Mouse (Mus musculus) central nervous system, embryonic 18 days (tissue): ENCODE data around the gene Sarm1. TPM values are rescaled to one million over a fixed set of nuclear protein-coding genes. Genes with fewer than 3 reads are reported as not detected.

ENCODE experiments used
- polyA plus RNA-seq: library from polyadenylated mRNA; depleted of rRNA; stranded (reverse); fragments of >200 nt; gene quantifications from 2 replicates; pipeline ENCODE4 v1.2.3, GENCODE M21; 2012; rRNA removed

Gene Sarm1
- polyA plus RNA-seq: 39.2 and 43.0 TPM in 2 replicates

DNA sequence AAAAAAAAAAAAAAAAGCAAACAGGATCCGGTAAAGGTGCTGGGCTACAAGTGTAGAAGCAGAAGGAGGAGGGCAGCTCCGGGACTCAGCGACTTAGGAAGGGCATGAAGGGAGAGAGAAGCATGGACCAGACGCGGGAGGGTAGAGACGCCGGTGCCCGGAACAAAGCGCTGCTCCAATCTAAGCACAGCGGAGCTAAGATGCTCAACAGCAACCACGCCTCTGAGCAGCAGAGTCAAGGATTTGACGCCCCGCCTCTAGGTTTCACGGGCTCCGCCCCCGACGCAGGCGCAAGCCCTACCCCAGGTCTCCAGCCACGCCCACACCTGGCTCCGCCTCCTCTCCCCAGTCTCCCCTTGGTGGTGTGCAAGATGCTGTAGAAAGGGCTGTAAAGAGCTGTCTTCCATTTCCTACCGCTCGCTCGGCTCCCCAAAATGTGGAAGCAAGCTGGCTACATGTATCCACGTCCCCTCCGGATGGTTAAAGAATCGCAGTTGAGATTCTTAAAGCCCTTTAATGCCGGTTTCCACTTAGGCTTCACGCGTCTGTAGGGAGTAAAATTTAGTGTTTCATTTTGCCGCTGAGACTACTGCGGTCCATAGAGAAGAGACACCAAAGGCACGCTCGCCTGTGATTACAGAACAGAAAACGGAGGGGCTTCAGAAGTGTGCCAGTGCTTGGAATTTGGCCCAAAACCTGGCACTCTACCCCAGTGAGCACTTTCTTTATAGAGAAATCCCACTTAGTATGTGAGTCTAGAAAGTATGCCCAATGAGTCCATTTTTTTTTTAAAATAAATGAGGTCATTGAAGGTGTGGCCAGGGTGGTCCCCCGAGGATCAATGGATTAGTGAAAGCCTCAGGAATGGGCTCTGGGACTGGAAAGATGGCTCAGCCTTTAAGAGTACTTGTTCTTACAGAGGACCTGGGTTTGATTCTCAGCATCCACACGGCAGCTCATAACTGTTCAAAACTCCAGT, at the start of gene Sarm1:
Gene Sarm1 (minus strand): TSS at position 211 of the 979 bp plus-strand sequence.

DNA sequence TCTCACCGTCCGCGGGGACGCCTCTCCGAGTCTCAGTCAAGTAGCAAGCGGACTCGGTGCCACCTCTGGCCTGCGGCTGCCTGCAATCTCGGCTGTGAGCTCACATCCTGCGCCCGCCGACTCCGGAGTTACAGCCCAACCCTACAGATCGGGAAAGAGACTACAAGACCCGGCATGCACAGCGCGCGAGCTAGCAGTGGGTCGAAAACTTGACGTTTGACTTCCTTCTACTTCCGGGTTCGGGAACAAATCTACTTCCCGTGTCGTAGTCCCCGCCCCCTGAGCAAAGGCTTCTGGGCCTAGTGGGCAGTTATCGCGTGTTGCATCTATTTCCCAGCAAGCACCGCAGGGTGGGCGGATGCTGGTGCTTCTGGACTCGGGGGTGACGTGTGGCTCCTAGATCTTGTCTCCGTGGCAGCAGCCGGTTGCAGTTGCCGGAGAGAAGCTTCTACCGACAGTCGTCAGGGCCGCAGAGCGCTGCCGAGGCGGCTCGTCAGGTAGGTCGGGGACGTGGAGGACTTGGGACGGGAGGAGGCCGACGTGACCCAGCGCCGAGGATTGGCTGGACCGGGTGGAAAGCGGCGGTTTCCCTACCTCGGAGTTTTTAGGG, 38.6 kb upstream of the Sarm1 start, which contains the start of the genes Tnfaip1 and Ift20:
Gene Tnfaip1 (minus strand): TSS at position 253 of the 610 bp plus-strand sequence.
Gene Ift20 (plus strand): TSS at position 282 of the 610 bp plus-strand sequence.

DNA sequence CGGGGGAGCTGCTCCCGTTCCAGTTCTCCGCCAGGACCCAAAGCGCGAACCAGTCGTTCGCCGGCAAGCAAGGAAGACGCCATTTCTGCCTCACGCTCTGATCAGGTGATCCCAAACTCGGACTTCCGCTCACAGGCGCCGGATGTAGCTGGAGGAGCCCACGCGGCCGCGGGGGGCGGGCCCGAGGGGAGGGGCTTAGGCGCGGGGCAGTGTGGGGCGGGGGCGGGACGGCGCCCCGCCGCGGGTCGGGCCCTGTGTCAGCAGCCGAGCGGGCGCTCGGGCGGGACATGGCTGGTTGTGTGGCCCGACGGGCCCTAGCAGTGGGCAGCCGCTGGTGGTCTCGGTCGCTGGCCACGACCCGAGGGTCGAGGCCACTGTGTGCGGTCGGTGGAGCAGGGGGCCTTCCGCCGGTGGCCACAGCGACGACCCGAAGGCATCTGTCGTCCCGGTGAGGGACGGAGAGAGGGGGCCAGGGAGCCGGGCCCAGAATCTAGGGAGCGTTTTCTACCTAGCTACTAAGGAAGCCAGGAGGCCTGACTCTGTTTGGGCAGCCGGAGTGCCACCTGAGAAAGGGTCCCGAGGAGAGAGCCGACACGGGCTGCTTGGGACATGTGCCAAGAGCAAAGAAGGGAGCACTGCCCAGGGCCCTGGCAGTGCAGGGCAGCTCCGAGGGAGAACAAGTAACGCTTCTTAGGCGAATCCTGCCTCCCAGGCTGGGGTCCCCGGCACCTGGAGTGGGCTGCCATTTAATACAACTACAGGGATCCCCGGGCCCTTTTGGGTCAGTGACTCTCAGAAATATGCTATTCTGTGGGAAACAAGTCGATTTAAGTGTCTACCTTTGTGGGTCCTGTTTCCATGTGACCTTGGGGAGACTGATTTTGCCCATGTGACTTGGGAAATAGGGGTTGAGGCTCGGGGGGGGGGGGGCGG, 14.7 kb upstream of the Sarm1 start, which contains the start of the genes Tmem199 and Poldip2:
Gene Tmem199 (minus strand): TSS at position 148 of the 933 bp plus-strand sequence.
Gene Poldip2 (plus strand): TSS at position 169 of the 933 bp plus-strand sequence.

DNA sequence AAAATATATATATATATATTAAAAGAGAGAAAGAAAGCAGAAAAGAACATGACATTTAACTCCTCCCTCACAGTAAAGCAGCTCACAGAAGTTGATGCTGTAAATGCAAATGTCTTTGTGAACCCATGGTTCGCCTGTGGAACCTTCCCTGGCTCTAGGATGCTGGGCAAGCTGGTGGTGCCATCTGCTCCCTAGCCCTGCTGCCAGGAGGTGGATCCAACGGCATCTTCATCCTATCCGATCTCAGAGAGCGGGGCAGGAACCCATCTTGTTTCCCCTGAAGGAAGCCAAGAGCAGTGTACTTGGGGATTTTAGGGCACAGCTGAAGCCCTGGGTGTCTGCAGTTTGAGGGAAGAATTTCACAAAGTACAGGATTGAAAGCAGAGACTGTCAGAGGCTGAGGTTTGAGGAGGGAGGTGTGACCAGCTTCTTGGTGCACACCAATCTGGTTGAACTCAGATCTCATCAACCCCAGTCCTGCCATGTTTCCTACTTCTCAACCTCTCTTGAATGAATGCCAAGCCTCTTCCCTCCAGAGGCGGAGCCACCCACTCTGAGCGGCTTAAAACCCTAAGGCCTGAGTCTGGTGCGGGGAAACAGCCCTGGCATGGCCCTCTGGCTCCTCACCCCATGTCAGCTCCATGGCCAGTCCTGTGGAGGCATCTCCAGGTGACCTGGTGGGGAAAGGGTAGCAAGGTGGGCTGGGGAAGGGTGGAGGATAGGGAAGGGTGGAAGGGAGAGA, 5.5 kb upstream of the Sarm1 start, which contains the start of gene Sebox:
Gene Sebox (plus strand): TSS at position 539 of the 742 bp plus-strand sequence.

DNA sequence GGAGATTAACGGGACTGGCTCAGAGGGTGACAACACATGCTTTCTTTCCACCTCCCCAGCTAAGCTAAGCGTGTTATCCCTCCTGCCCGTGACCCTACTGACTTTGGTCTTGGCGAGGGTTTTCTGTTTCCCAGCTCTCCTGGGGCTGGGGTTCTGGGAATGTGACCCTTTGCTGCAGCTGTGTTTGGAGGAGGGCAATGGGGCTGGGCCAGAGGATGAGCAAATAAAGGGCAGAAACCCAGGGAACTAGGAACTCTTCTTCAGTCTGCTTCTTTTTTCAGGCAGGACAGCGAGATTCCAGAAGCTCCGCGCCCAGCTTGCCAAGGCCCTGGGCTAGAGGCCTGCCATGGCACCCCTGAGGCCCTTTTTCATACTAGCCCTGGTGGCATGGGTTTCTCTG, 1.4 kb upstream of the Sarm1 start, which contains the start of gene Vtn:
Gene Vtn (plus strand): TSS at position 88 of the 400 bp plus-strand sequence.

DNA sequence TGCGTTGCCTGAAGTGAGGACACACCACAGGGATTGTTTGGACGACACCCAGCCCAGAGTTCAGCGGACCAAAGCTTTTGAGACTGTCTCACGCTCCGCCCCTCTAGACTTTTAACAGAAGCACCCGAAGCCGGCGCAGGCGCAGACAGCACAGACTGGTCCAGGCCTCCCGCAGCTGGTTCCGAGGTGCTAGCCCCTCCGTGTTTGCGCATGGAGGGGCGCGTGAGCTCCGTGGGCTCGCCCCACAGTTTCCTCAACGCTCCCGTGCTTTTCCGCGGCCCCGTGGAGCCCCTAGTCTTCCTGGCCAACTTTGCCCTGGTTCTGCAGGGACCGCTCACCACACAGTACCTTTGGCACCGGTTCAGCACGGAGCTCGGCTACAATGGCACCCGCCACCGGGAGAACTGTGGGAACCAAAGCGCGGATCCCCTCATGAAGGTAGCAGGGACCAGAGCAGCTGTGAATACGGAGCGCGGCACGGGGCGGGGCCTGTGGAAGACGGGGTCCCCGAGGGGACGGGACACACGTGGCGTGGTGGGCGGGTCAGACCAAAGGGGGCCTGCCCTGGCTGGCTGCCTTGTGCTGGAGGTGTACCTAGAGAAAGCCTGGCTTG, 31.9 kb downstream of the Sarm1 start, which contains the start of gene Slc46a1:
Gene Slc46a1 (plus strand): TSS at position 130 of the 613 bp plus-strand sequence.

Other genes starting within 250 kb of the Sarm1 start
- gene 2610507B11Rik, start 236.0 kb downstream of the Sarm1 start, polyA plus RNA-seq: 57.1 and 65.9 TPM in 2 replicates
- gene BC030499, start 206.9 kb downstream of the Sarm1 start, polyA plus RNA-seq: 0.26 and 0.44 TPM in 2 replicates
- gene Spag5, start 196.2 kb downstream of the Sarm1 start, polyA plus RNA-seq: 12.0 and 13.5 TPM in 2 replicates
- 166 and 179 TPM in 2 replicates for gene Aldoc, start 174.8 kb downstream of the Sarm1 start, polyA plus RNA-seq
- 56.9 and 57.1 TPM in 2 replicates for gene Pigs, start 169.3 kb downstream of the Sarm1 start, polyA plus RNA-seq
- 138 and 147 TPM in 2 replicates for gene Unc119, start 154.3 kb downstream of the Sarm1 start, polyA plus RNA-seq
- not detected in 2 replicates for gene Foxn1, start 111.2 kb downstream of the Sarm1 start, polyA plus RNA-seq
- not detected in 2 replicates for gene Slc13a2, start 75.5 kb downstream of the Sarm1 start, polyA plus RNA-seq
- 11.6 and 12.1 TPM in 2 replicates for gene Slc46a1, start 32.1 kb downstream of the Sarm1 start, polyA plus RNA-seq
- 89.4 and 93.1 TPM in 2 replicates for gene Vtn, start 1.3 kb upstream of the Sarm1 start, polyA plus RNA-seq
- 0.28 and 0.30 TPM in 2 replicates for gene Sebox, start 5.7 kb upstream of the Sarm1 start, polyA plus RNA-seq
- gene Tmem199, start 14.4 kb upstream of the Sarm1 start, polyA plus RNA-seq: 64.8 and 65.4 TPM in 2 replicates
- gene Poldip2, start 14.4 kb upstream of the Sarm1 start, polyA plus RNA-seq: 110 and 111 TPM in 2 replicates
- gene Tnfaip1, start 38.6 kb upstream of the Sarm1 start, polyA plus RNA-seq: 52.8 and 53.0 TPM in 2 replicates
- gene Ift20, start 38.6 kb upstream of the Sarm1 start, polyA plus RNA-seq: 85.8 and 87.6 TPM in 2 replicates
- gene Tmem97, start 53.0 kb upstream of the Sarm1 start, polyA plus RNA-seq: 15.8 and 17.2 TPM in 2 replicates
- gene Nlk, start 199.6 kb upstream of the Sarm1 start, polyA plus RNA-seq: 37.1 and 39.2 TPM in 2 replicates